Mouse (Mus musculus): ENCODE measurements around the gene Slc6a13. TPM values are rescaled to one million over a fixed set of nuclear protein-coding genes. Genes with fewer than 3 reads are reported as not detected.

Gene Slc6a13
- polyA plus RNA-seq, 1 experiment from 2014 or later = 2.2 TPM

DNA sequence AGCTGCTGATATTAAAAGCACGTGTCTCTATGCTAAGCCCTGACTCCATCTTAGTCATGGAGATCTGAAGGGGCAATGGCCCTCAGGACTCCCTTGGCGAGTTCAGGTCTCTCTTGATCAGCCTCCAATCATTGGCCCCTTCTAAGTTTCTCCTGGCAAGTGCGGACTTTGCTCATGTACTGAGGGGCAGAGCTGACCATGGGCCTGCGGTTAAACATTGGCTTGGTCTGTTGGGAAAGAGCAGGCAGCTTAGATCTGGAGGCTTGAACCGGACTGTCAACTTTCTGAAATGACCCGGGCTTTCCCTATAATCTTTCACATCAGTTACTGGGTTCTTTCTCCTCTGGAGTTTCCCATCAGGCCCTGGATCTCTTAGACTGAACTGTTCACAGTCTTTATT, 11.0 kb downstream of the Slc6a13 start:
- no peak overlapping the region for H3K4me2 ChIP-seq (replicated peaks; ENCODE audit: low read depth, low read length)
- no peaks in the 10 kb centered on the region for H3K36me3 ChIP-seq (ENCODE audit: control insufficient read depth, insufficient read depth, low read length)
- H3K4me3 ChIP-seq (ENCODE audit: low read depth, low read length) = no peak overlapping the region
- H3K27me3 ChIP-seq (ENCODE audit: control insufficient read depth, insufficient read depth, low read length) = no peaks in the 10 kb centered on the region
- ATAC-seq (ENCODE audit: low FRiP score) (no peak), DNase-seq (ENCODE audit: low spot score) (no peak)
- H3K9ac ChIP-seq (ENCODE audit: low read depth, low read length) = no peak overlapping the region
- 89% methylated on average over 6 of the region's 6 CpGs for WGBS
- H3K9me3 ChIP-seq (ENCODE audit: control insufficient read depth, low read length) = no peaks in the 10 kb centered on the region
- H3K27ac ChIP-seq (ENCODE audit: low read depth, low read length) = no peak overlapping the region
- no peaks in the 10 kb centered on the region for H3K4me1 ChIP-seq (replicated peaks; ENCODE audit: control insufficient read depth, insufficient read depth, low read length)

GRCm38 (mm10) chr6:121319099-121319498, 19.1 kb downstream of the Slc6a13 start:
- 65% methylated on average over 6 of the region's 6 CpGs for WGBS
- DNase-seq (ENCODE audit: low spot score) = no peak
- H3K4me3 ChIP-seq (ENCODE audit: low read depth, low read length) = no peak overlapping the region

DNA sequence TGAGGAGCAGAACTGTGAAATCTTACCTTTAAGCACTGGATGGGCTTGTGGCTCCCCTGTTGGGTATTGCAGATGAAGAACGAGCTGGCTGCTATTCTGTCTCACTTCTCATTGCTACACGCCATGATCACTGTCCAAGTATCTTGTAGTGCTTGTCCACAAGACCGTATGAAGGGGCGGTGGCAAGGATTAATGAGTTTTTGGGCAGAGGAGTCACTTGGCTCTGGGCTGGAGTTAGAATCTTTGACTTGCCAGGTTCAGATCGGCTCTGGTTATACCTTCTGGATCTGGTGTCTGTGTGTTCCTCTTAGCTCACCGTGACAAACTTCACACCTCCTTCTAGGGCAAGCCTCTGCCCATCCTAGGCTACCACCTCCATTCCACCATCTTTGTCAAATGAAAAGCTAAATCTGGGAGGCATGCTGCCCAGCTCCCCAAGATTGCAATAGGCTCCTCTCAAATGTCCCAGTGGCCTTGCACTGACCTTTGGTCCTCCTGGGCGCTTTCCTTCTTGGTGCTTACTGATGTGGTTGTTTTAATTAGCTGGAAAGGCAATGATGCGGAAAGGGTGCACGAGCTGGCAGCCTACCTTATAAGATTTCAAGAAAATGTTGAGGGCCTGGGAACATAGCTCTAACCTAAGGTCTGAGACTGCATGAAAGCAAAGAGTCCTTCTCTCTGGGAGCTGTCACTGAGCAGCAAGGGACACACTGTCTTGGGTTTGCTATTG, 22.5 kb downstream of the Slc6a13 start:
- Histone ChIP-seq H3K9me3 (ENCODE audit: control insufficient read depth, low read length) (no peaks in the 10 kb centered on the region), H3K9ac (ENCODE audit: low read depth, low read length) (no peak overlapping the region), H3K27me3 (ENCODE audit: control insufficient read depth, insufficient read depth, low read length) (no peaks in the 10 kb centered on the region), H3K36me3 (ENCODE audit: control insufficient read depth, insufficient read depth, low read length) (no peaks in the 10 kb centered on the region), H3K27ac (ENCODE audit: low read depth, low read length) (no peak overlapping the region), H3K4me2 (replicated peaks; ENCODE audit: low read depth, low read length) (no peak overlapping the region), H3K4me1 (replicated peaks; ENCODE audit: control insufficient read depth, insufficient read depth, low read length) (no peaks in the 10 kb centered on the region), H3K4me3 (ENCODE audit: low read depth, low read length) (no peak overlapping the region)
- WGBS = 83% methylated on average over 9 of the region's 9 CpGs
- ATAC-seq (ENCODE audit: low FRiP score) (no peak), DNase-seq (ENCODE audit: low spot score) (no peak)

More at GRCm38 (mm10) chr6:121319099-121319498, 19.1 kb downstream of the Slc6a13 start:
- H3K4me1 ChIP-seq (replicated peaks; ENCODE audit: control insufficient read depth, insufficient read depth, low read length) = no peaks in the 10 kb centered on the region
- ATAC-seq (ENCODE audit: low FRiP score) = no peak
- no peaks in the 10 kb centered on the region for H3K9me3 ChIP-seq (ENCODE audit: control insufficient read depth, low read length)
- H3K27ac ChIP-seq (ENCODE audit: low read depth, low read length) = no peak overlapping the region
- no peak overlapping the region for H3K9ac ChIP-seq (ENCODE audit: low read depth, low read length)
- H3K27me3 ChIP-seq (ENCODE audit: control insufficient read depth, insufficient read depth, low read length) = no peaks in the 10 kb centered on the region
- no peaks in the 10 kb centered on the region for H3K36me3 ChIP-seq (ENCODE audit: control insufficient read depth, insufficient read depth, low read length)
- no peak overlapping the region for H3K4me2 ChIP-seq (replicated peaks; ENCODE audit: low read depth, low read length)

GRCm38 (mm10) chr6:121325298-121325697, 25.3 kb downstream of the Slc6a13 start:
- no peak overlapping the region for H3K4me2 ChIP-seq (replicated peaks; ENCODE audit: low read depth, low read length)
- no peak overlapping the region for H3K9ac ChIP-seq (ENCODE audit: low read depth, low read length)
- H3K36me3 ChIP-seq (ENCODE audit: control insufficient read depth, insufficient read depth, low read length) = no peaks in the 10 kb centered on the region
- ATAC-seq (ENCODE audit: low FRiP score) (no peak), DNase-seq (ENCODE audit: low spot score) (no peak)
- H3K9me3 ChIP-seq (ENCODE audit: control insufficient read depth, low read length) = no peaks in the 10 kb centered on the region
- 90% methylated on average over 2 of the region's 3 CpGs for WGBS
- no peak overlapping the region for H3K4me3 ChIP-seq (ENCODE audit: low read depth, low read length)
- H3K4me1 ChIP-seq (replicated peaks; ENCODE audit: control insufficient read depth, insufficient read depth, low read length) = peaks cover 2% of the 10 kb centered on the region; the same call in 1 of the 2 replicates
- no peak overlapping the region for H3K27ac ChIP-seq (ENCODE audit: low read depth, low read length)
- H3K27me3 ChIP-seq (ENCODE audit: control insufficient read depth, insufficient read depth, low read length) = peaks cover 2% of the 10 kb centered on the region; the same call in 1 of the 2 replicates

- DNase-seq (ENCODE audit: low spot score) (no peak), ATAC-seq (ENCODE audit: low FRiP score) (no peak)
- H3K27ac ChIP-seq (ENCODE audit: low read depth, low read length) = no peak overlapping the region
- peaks cover 2% of the 10 kb centered on the region; the same call in 1 of the 2 replicates for H3K27me3 ChIP-seq (ENCODE audit: control insufficient read depth, insufficient read depth, low read length)
- peaks cover 2% of the 10 kb centered on the region; the same call in 1 of the 2 replicates for H3K4me1 ChIP-seq (replicated peaks; ENCODE audit: control insufficient read depth, insufficient read depth, low read length)
- H3K9ac ChIP-seq (ENCODE audit: low read depth, low read length) = no peak overlapping the region
- no peaks in the 10 kb centered on the region for H3K9me3 ChIP-seq (ENCODE audit: control insufficient read depth, low read length)
- H3K4me3 ChIP-seq (ENCODE audit: low read depth, low read length) = no peak overlapping the region
- H3K36me3 ChIP-seq (ENCODE audit: control insufficient read depth, insufficient read depth, low read length) = no peaks in the 10 kb centered on the region
- no peak overlapping the region for H3K4me2 ChIP-seq (replicated peaks; ENCODE audit: low read depth, low read length)
- WGBS = 74% methylated on average over 9 of the region's 9 CpGs
Observed at GRCm38 (mm10) chr6:121325740-121326139, 25.7 kb downstream of the Slc6a13 start.

DNA sequence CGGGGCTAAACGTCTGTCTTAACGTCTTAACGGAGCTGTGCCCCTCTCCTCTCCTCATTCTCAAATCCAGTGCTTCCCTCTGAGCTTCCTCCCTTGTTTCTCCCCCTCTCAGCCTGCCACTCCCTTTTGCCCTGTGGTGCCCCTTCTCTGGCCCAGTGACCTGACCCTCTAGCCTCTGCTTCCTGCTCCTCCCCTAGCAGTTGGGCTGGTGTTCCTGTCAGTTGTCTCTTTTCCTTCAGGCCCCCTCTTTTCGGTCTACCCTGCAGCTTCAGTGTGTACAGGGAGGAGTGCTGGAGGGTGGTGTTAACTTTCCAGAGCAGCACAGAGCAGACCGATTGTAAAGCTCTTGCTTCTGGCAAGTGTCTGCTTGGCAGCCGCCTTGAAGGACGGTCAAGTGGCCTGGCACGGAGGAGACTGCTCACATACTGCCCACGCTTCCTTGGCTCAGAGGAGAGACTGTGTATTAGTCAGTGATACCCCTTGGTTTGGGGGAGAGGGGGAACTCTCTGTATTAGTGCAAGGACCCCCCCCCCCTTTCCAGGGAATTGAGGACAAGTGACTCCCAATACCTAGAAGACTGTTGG, 26.6 kb downstream of the Slc6a13 start:
- Histone ChIP-seq H3K4me3 (ENCODE audit: low read depth, low read length) (no peak overlapping the region), H3K36me3 (ENCODE audit: control insufficient read depth, insufficient read depth, low read length) (no peaks in the 10 kb centered on the region), H3K27me3 (ENCODE audit: control insufficient read depth, insufficient read depth, low read length) (peaks cover 2% of the 10 kb centered on the region; the same call in 1 of the 2 replicates), H3K4me1 (replicated peaks; ENCODE audit: control insufficient read depth, insufficient read depth, low read length) (peaks cover 2% of the 10 kb centered on the region; the same call in 1 of the 2 replicates), H3K9me3 (ENCODE audit: control insufficient read depth, low read length) (no peaks in the 10 kb centered on the region), H3K27ac (ENCODE audit: low read depth, low read length) (no peak overlapping the region), H3K4me2 (replicated peaks; ENCODE audit: low read depth, low read length) (no peak overlapping the region), H3K9ac (ENCODE audit: low read depth, low read length) (no peak overlapping the region)
- WGBS = 60% methylated on average over 10 of the region's 10 CpGs
- ATAC-seq (ENCODE audit: low FRiP score) (no peak), DNase-seq (ENCODE audit: low spot score) (no peak)

DNA sequence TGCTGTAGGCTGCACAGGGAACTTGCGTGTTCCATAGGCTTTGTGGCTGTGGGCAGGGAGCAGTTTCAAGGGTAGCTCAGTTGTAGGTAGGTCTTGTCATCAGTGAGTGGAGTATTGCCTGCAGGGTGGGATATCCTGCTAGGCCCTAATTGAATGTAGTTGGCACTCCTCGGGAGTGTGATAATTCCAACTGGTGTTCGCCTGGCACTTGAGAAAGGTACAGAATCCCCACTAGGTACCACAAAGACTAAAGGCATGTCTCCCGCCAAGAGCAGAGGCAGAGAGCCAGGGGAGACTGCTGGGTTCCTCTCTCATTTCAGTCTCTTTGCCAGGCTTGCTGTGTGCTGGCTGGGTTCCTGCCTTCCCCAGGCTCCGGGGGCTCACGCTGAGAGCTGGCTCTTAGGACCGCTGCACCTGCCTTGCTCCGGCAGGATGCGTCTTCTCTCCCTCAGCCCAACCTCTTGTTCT, 28.4 kb downstream of the Slc6a13 start:
- H3K27ac ChIP-seq (ENCODE audit: low read depth, low read length) = no peak overlapping the region
- H3K4me1 ChIP-seq (replicated peaks; ENCODE audit: control insufficient read depth, insufficient read depth, low read length) = peaks cover 2% of the 10 kb centered on the region; the same call in 1 of the 2 replicates
- WGBS = 55% methylated on average over 9 of the region's 9 CpGs
- H3K4me3 ChIP-seq (ENCODE audit: low read depth, low read length) = no peak overlapping the region
- no peak for DNase-seq (ENCODE audit: low spot score)
- peaks cover 2% of the 10 kb centered on the region; the same call in 1 of the 2 replicates for H3K27me3 ChIP-seq (ENCODE audit: control insufficient read depth, insufficient read depth, low read length)
- H3K4me2 ChIP-seq (replicated peaks; ENCODE audit: low read depth, low read length) = no peak overlapping the region
- H3K9ac ChIP-seq (ENCODE audit: low read depth, low read length) = no peak overlapping the region
- no peaks in the 10 kb centered on the region for H3K9me3 ChIP-seq (ENCODE audit: control insufficient read depth, low read length)
- H3K36me3 ChIP-seq (ENCODE audit: control insufficient read depth, insufficient read depth, low read length) = no peaks in the 10 kb centered on the region
- no peak for ATAC-seq (ENCODE audit: low FRiP score)

DNA sequence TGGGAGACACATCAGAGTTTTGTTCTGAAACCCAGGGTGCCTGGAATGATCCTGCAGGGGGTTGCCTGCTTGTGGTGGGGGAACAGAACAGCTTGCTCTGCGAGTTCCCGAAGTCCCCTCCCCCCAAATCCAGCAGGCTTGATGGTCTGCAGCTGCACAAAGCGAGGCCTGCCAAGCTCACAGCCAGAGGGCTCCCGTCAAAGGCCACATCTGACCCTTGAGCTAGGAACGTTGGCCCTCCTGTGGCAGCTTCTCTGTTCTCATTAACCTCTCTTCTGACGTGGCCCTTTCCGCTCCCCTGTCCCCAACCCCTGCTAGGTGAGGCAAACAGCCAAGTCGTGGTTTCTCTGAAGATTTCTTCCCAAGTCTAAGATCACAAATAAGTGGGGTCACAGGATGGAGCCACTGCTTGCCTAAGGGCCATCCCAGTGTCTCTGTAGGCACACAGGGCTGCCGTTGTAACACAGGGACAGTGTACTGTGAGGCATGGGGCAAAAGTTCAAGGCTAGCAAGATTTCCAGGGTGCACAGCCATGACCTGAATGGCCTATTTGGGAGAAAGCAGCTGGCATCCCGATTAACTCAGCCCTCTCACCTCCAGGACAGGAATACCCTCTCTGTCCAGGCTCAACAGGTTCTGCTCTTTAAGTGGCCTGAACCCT, 30.0 kb downstream of the Slc6a13 start:
- Histone ChIP-seq H3K4me2 (replicated peaks; ENCODE audit: low read depth, low read length) (no peak overlapping the region), H3K27ac (ENCODE audit: low read depth, low read length) (no peak overlapping the region)
- 6% methylated on average over 10 of the region's 10 CpGs for WGBS

More for the DNA sequence above, 30.0 kb downstream of the Slc6a13 start:
- H3K27me3 ChIP-seq (ENCODE audit: control insufficient read depth, insufficient read depth, low read length) = peaks cover 2% of the 10 kb centered on the region; the same call in 1 of the 2 replicates
- peak; percentile 61 for ATAC-seq (ENCODE audit: low FRiP score)
- peak; percentile 52 for DNase-seq (ENCODE audit: low spot score)
- peaks cover 2% of the 10 kb centered on the region; the same call in 1 of the 2 replicates for H3K4me1 ChIP-seq (replicated peaks; ENCODE audit: control insufficient read depth, insufficient read depth, low read length)
- H3K9ac ChIP-seq (ENCODE audit: low read depth, low read length) = no peak overlapping the region
- no peak overlapping the region for H3K4me3 ChIP-seq (ENCODE audit: low read depth, low read length)
- no peaks in the 10 kb centered on the region for H3K9me3 ChIP-seq (ENCODE audit: control insufficient read depth, low read length)
- H3K36me3 ChIP-seq (ENCODE audit: control insufficient read depth, insufficient read depth, low read length) = no peaks in the 10 kb centered on the region
